Mouse (Mus musculus) lung, embryonic 16.5 days (tissue): ENCODE measurements around the gene Grb7. TPM values are rescaled to one million over a fixed set of nuclear protein-coding genes. Genes with fewer than 3 reads are reported as not detected.

Source experiments
- polyA plus RNA-seq: library from polyadenylated mRNA; unstranded; fragments of >200 nt; fragmentation: Nextera tagmentation; extraction: Ambion mirVana; gene quantifications from 2 replicates; pipeline ENCODE4 v1.2.1, GENCODE M21; 2015

Grb7 gene
- polyA plus RNA-seq, 1 experiment from 2014 or later = 47.6 TPM

Other genes with a start within 250 kb of the Grb7 start
- 8.5 and 8.8 TPM in 2 replicates for gene Cdk12, start 243.3 kb upstream of the Grb7 start, polyA plus RNA-seq
- gene Neurod2, start 116.7 kb upstream of the Grb7 start, polyA plus RNA-seq = 0.06 TPM in 1 of 2 replicates, not detected in the other
- 5.6 and 6.1 TPM in 2 replicates for gene Ppp1r1b, start 98.0 kb upstream of the Grb7 start, polyA plus RNA-seq
- gene Stard3, start 88.0 kb upstream of the Grb7 start, polyA plus RNA-seq = 55.9 and 61.3 TPM in 2 replicates
- 6.7 and 8.0 TPM in 2 replicates for gene Tcap, start 62.6 kb upstream of the Grb7 start, polyA plus RNA-seq
- gene Pnmt, start 59.9 kb upstream of the Grb7 start, polyA plus RNA-seq = 0.13 TPM in 1 of 2 replicates, not detected in the other
- 15.0 and 16.2 TPM in 2 replicates for gene Pgap3, start 45.9 kb upstream of the Grb7 start, polyA plus RNA-seq
- 39.3 and 41.4 TPM in 2 replicates for gene Erbb2, start 33.9 kb upstream of the Grb7 start, polyA plus RNA-seq
- gene Mien1, start 7.4 kb upstream of the Grb7 start, polyA plus RNA-seq = 87.5 and 97.5 TPM in 2 replicates
- gene Ikzf3, start 99.6 kb downstream of the Grb7 start, polyA plus RNA-seq = 0.33 and 1.1 TPM in 2 replicates
- 0.18 TPM in 1 of 2 replicates, not detected in the other for gene Zpbp2, start 104.7 kb downstream of the Grb7 start, polyA plus RNA-seq
- 50.8 and 51.2 TPM in 2 replicates for gene Ormdl3, start 141.0 kb downstream of the Grb7 start, polyA plus RNA-seq
- gene Lrrc3c, start 151.9 kb downstream of the Grb7 start, polyA plus RNA-seq = not detected in 2 replicates
- 0.69 and 1.2 TPM in 2 replicates for gene Gm12355, start 179.3 kb downstream of the Grb7 start, polyA plus RNA-seq
- not detected in 2 replicates for gene Gsdma3, start 180.0 kb downstream of the Grb7 start, polyA plus RNA-seq
- gene Gsdma2, start 200.4 kb downstream of the Grb7 start, polyA plus RNA-seq = not detected in 2 replicates
- gene Gsdma, start 218.0 kb downstream of the Grb7 start, polyA plus RNA-seq = 0.09 TPM in 1 of 2 replicates, not detected in the other
- 165 and 177 TPM in 2 replicates for gene Psmd3, start 236.2 kb downstream of the Grb7 start, polyA plus RNA-seq